Mouse (Mus musculus) intestine, postnatal 0 days (tissue): ENCODE results near the gene Thrap3. TPM values are rescaled to one million over a fixed set of nuclear protein-coding genes. Genes with fewer than 3 reads are reported as not detected.
A peak's percentile ranks its signal among the peaks of the same experiment; 100 is the strongest.

Source experiments
- ATAC-seq: fragments of 200-750 bp; cut with Nextera tagmentation; 2 replicates; pipeline ENCODE4 v1.8.0; 2017; ENCODE audit warnings: mild to moderate bottlenecking, moderate TSS enrichment, moderate library complexity
- H3K27ac ChIP-seq: fragments of 300-500 bp; sonication (generic); 2 replicates; pipeline ENCODE4 v1.5.1; 2014; ENCODE audit warnings: mild to moderate bottlenecking, low read depth, low read length, moderate library complexity
- H3K27me3 ChIP-seq: fragments of 300-500 bp; sonication (generic); replicated peaks from 2 replicates; pipeline ENCODE4 v1.6.1; 2014; ENCODE audit warnings: low read length, mixed read lengths; ENCODE audit not compliant: control insufficient read depth, insufficient read depth
- H3K36me3 ChIP-seq: fragments of 300-500 bp; sonication (generic); 2 replicates; pipeline ENCODE4 v1.6.1; 2014; ENCODE audit warnings: mild to moderate bottlenecking, moderate library complexity; ENCODE audit not compliant: control insufficient read depth, insufficient read depth
- H3K4me1 ChIP-seq: fragments of 300-500 bp; sonication (generic); replicated peaks from 2 replicates; pipeline ENCODE4 v1.6.1; 2014; ENCODE audit warnings: antibody characterized with exemption, low read length, mixed read lengths; ENCODE audit not compliant: control insufficient read depth, insufficient read depth
- H3K4me2 ChIP-seq: fragments of 300-500 bp; sonication (generic); replicated peaks from 2 replicates; pipeline ENCODE4 v1.6.1; 2014; ENCODE audit warnings: low read depth, mild to moderate bottlenecking, moderate library complexity
- H3K4me3 ChIP-seq: fragments of 300-500 bp; sonication (generic); 2 replicates; pipeline ENCODE4 v1.5.1; 2014; ENCODE audit warnings: low read depth, low read length
- H3K9ac ChIP-seq: fragments of 300-500 bp; sonication (generic); 2 replicates; pipeline ENCODE4 v1.6.1; 2014; ENCODE audit warnings: mild to moderate bottlenecking, low read depth, low read length
- H3K9me3 ChIP-seq: fragments of 300-500 bp; sonication (generic); 2 replicates; pipeline ENCODE4 v1.6.1; 2016; ENCODE audit warnings: mixed run types; ENCODE audit not compliant: control insufficient read depth
- CTCF ChIP-seq: sonication (generic); IDR thresholded peaks from 2 replicates; pipeline ENCODE4 v1.5.1; 2016; ENCODE audit warnings: low read depth, mild to moderate bottlenecking, control low read depth, antibody characterized with exemption, moderate library complexity
- WGBS: fragments of 180-500 bp; shearing (Covaris S2); extraction: QIAGEN DNeasy Blood & Tissue Kit; methylation state at CpG from one replicate; pipeline ENCODE4 v1.1.7; 2014; 5-methylcytosine and 5-hydroxymethylcytosine counted together
- polyA plus RNA-seq: library from polyadenylated mRNA; unstranded; fragments of >200 nt; fragmentation: Nextera tagmentation; extraction: Ambion mirVana; gene quantifications from 2 replicates; pipeline ENCODE4 v1.2.1, GENCODE M21; 2015

Thrap3 gene
- polyA plus RNA-seq, 1 experiment from 2014 or later = 56.7 TPM

- Histone ChIP-seq H3K9me3 (no peaks in the 10 kb centered on the region), H3K9ac (no peak overlapping the region), H3K4me2 (no peak overlapping the region), H3K27ac (no peak overlapping the region), H3K4me3 (no peak overlapping the region), H3K36me3 (peaks cover 72% of the 10 kb centered on the region), H3K27me3 (no peaks in the 10 kb centered on the region), H3K4me1 (no peaks in the 10 kb centered on the region)
- no peak for TF ChIP-seq CTCF
- WGBS = 90% methylated on average over 4 of the region's 4 CpGs
- ATAC-seq = no peak
These were observed 67.9 kb downstream of the Thrap3 start for GRCm38 (mm10) chr4:126134639-126135038.

DNA sequence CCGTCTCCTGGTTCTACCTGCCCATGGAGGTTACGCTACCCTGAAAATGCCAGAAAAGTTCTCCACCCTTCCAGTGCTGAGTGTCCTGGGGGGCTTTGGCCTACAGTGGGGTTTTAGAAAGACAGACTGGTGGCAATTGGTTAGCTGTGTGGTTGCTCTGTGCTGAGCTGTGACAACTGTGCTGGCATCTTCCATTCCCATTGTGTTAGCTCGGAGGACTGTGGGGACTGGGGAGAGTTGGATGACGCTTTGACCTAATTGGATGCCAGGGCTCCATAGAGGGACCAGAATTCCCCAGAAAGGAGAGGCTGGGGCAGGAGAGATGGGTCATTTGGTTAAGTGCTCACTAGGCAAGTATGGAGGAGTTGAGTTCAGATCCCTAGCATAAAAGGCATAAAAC is 68.3 kb downstream of the Thrap3 start:
- H3K9ac ChIP-seq = no peak overlapping the region
- no peak overlapping the region for H3K27ac ChIP-seq
- ATAC-seq = no peak
- H3K4me3 ChIP-seq = no peak overlapping the region
- H3K9me3 ChIP-seq = no peaks in the 10 kb centered on the region
- H3K36me3 ChIP-seq = peaks cover 71% of the 10 kb centered on the region
- no peak overlapping the region for H3K4me2 ChIP-seq
- H3K27me3 ChIP-seq = no peaks in the 10 kb centered on the region
- no peaks in the 10 kb centered on the region for H3K4me1 ChIP-seq
- 94% methylated on average over 4 of the region's 4 CpGs for WGBS
- no peak for TF ChIP-seq CTCF

DNA sequence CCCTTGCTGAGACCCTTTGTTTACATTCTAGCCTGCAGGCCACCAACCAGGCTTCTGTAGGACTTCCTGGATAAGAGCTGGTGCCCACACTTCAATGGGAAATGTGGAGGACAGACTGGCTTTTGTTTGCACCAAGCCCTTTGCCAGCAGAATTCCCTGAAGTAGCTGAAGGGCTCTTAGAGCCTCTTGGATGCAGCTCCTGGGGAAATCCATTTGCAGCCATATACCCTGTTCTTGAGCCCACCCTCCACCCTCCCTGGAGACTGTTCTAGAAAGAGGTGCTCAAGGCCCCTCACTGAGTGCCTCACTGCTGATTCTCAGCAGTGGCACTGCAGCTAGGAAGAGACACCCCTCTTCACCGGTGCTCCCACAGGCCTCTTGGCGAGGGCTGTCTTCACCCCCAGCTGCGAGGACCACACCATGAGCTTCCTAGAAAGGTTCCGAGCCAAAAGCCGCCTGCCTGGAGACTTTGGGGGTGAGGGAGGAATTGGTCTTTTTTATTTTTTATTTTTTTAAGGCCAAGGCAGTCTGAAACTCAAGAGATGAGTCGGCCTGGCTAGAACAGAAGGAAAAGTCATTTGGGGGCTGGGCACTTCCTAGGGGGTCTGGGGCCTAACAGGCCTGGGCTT is 69.8 kb downstream of the Thrap3 start:
- H3K36me3 ChIP-seq = peaks cover 69% of the 10 kb centered on the region
- no peak for TF ChIP-seq CTCF
- no peaks in the 10 kb centered on the region for H3K27me3 ChIP-seq
- peak overlapping the region; percentile 31; the same call in 1 of the 2 replicates for H3K27ac ChIP-seq
- H3K9me3 ChIP-seq = no peaks in the 10 kb centered on the region
- no peak overlapping the region for H3K4me3 ChIP-seq
- H3K4me2 ChIP-seq = no peak overlapping the region
- H3K4me1 ChIP-seq = no peaks in the 10 kb centered on the region
- no peak overlapping the region for H3K9ac ChIP-seq
- ATAC-seq = no peak
- WGBS = 65% methylated on average over 6 of the region's 6 CpGs

DNA sequence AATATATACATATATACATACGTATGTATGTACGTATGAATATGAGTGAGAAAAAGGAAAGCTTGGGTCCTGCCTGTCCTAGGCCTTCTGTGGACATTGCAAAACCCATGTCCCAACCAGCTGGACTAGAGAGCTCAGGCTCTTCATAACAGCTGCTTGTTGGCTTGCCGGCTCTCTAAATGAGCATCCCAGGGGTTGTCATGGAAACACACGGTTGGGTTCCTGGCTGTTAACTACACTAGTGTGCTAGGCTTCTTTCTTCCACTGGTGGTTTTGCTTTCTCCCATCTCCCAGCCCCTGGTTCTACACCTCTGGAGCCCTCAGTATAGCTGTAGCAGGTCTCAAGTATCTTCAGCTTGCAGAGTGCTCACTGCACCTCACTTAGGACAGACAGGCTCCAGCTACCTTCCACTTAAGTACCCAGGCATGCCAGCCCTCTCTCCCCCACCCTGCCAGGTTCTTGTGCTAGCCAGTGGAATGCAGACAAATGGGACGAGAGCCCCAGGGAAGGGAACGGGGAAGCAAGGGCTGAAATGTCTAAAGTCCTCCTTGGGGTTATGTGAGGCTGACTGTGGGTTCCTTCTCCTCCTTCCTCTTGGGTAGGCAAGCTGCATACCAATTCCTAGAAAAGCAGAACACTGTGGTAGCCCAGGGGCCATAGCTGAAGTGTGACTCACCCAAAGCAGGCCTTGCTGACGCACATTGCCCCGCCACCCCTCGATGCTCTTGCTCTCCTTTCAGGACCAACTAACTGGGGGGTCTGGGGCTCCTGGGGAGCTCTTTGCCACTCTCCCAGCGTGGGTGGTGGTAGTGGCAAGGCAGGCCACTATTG is 71.1 kb downstream of the Thrap3 start:
- TF ChIP-seq CTCF = no peak
- no peak overlapping the region for H3K4me3 ChIP-seq
- WGBS = 62% methylated on average over 10 of the region's 10 CpGs
- no peaks in the 10 kb centered on the region for H3K27me3 ChIP-seq
- H3K4me2 ChIP-seq = 0 out of 2 replicates have a peak overlapping the region, but pooled peaks have one; percentile 3
- no peak overlapping the region for H3K9ac ChIP-seq
- no peak for ATAC-seq
- peaks cover 67% of the 10 kb centered on the region for H3K36me3 ChIP-seq
- no peaks in the 10 kb centered on the region for H3K4me1 ChIP-seq
- H3K9me3 ChIP-seq = no peaks in the 10 kb centered on the region
- H3K27ac ChIP-seq = peak overlapping the region; percentile 31

- H3K4me2 ChIP-seq = no peak overlapping the region
- no peak overlapping the region for H3K4me3 ChIP-seq
- no peaks in the 10 kb centered on the region for H3K4me1 ChIP-seq
- no peak for ATAC-seq
- H3K27ac ChIP-seq = peak overlapping the region; percentile 62
- peaks cover 67% of the 10 kb centered on the region for H3K36me3 ChIP-seq
- H3K27me3 ChIP-seq = no peaks in the 10 kb centered on the region
- no peaks in the 10 kb centered on the region for H3K9me3 ChIP-seq
- no peak overlapping the region for H3K9ac ChIP-seq
- WGBS = 53% methylated on average over 11 of the region's 11 CpGs
- TF ChIP-seq CTCF = no peak
These were observed 72.1 kb downstream of the Thrap3 start for GRCm38 (mm10) chr4:126130502-126130901.

GRCm38 (mm10) chr4:126123309-126124040 is 79.1 kb downstream of the Thrap3 start:
- Histone ChIP-seq H3K4me3 (no peak overlapping the region), H3K36me3 (peaks cover 49% of the 10 kb centered on the region), H3K4me1 (no peaks in the 10 kb centered on the region), H3K9me3 (no peaks in the 10 kb centered on the region), H3K27me3 (no peaks in the 10 kb centered on the region), H3K27ac (no peak overlapping the region), H3K4me2 (no peak overlapping the region), H3K9ac (no peak overlapping the region)
- no peak for ATAC-seq
- 80% methylated on average over 10 of the region's 10 CpGs for WGBS
- TF ChIP-seq CTCF = no peak
